Mouse (Mus musculus) liver, postnatal 0 days (tissue): ENCODE data around the gene Sf3a2. TPM values are rescaled to one million over a fixed set of nuclear protein-coding genes. Genes with fewer than 3 reads are reported as not detected.
A peak's percentile ranks its signal among the peaks of the same experiment; 100 is the strongest.

ENCODE experiments used
- ATAC-seq: fragments of 200-750 bp; cut with Nextera tagmentation; 2 replicates; pipeline ENCODE4 v1.8.0; 2017; ENCODE audit warnings: mild to moderate bottlenecking, moderate library complexity
- DNase-seq: peaks from one replicate; pipeline ENCODE4 v3.0.0-alpha.2; 2016
- H3K27ac ChIP-seq: fragments of 300-500 bp; sonication (generic); 2 replicates; pipeline ENCODE4 v1.5.1; 2014; ENCODE audit warnings: antibody characterized with exemption, moderate library complexity, mild to moderate bottlenecking, low read depth
- H3K27me3 ChIP-seq: fragments of 300-500 bp; sonication (generic); 2 replicates; pipeline ENCODE4 v1.6.1; 2014; ENCODE audit warnings: low read length, control low read depth, mixed read lengths; ENCODE audit not compliant: insufficient read depth
- H3K36me3 ChIP-seq: fragments of 300-500 bp; sonication (generic); replicated peaks from 2 replicates; pipeline ENCODE4 v1.6.1; 2014; ENCODE audit warnings: mild to moderate bottlenecking, control low read depth, low read length, moderate library complexity, mixed read lengths; ENCODE audit not compliant: insufficient read depth
- H3K4me1 ChIP-seq: fragments of 300-500 bp; sonication (generic); 2 replicates; pipeline ENCODE4 v1.6.1; 2014; ENCODE audit warnings: antibody characterized with exemption, mild to moderate bottlenecking, control low read depth; ENCODE audit not compliant: insufficient read depth
- H3K4me2 ChIP-seq: fragments of 300-500 bp; sonication (generic); 2 replicates; pipeline ENCODE4 v1.6.1; 2014; ENCODE audit warnings: low read depth, mild to moderate bottlenecking, low read length, moderate library complexity, mixed read lengths
- H3K4me3 ChIP-seq: fragments of 300-500 bp; sonication (generic); 2 replicates; pipeline ENCODE4 v1.5.1; 2014; ENCODE audit warnings: low read depth, low read length
- H3K9ac ChIP-seq: fragments of 300-500 bp; sonication (generic); replicated peaks from 2 replicates; pipeline ENCODE4 v1.6.1; 2014; ENCODE audit warnings: mild to moderate bottlenecking, moderate library complexity
- H3K9me3 ChIP-seq: fragments of 300-500 bp; sonication (generic); 2 replicates; pipeline ENCODE4 v1.6.1; 2016; ENCODE audit warnings: mild to moderate bottlenecking, control low read depth, low read length, mixed read lengths
- CTCF ChIP-seq: sonication (generic); IDR thresholded peaks from 2 replicates; pipeline ENCODE4 v1.5.1; 2016; ENCODE audit warnings: antibody characterized with exemption, low read depth
- EP300 ChIP-seq: IDR thresholded peaks from 2 replicates; pipeline ENCODE4 v1.6.1; 2016; ENCODE audit warnings: antibody characterized with exemption, low read depth, mild to moderate bottlenecking
- WGBS: fragments of 180-500 bp; shearing (Covaris S2); extraction: QIAGEN DNeasy Blood & Tissue Kit; methylation state at CpG from one replicate; pipeline ENCODE4 v1.1.7; 2014; ENCODE audit not compliant: insufficient replicate concordance; 5-methylcytosine and 5-hydroxymethylcytosine counted together
- polyA plus RNA-seq: library from polyadenylated mRNA; unstranded; fragments of >200 nt; fragmentation: Nextera tagmentation; extraction: Ambion mirVana; gene quantifications from 2 replicates; pipeline ENCODE4 v1.2.1, GENCODE M21; 2015

Sf3a2 gene
- polyA plus RNA-seq, 1 experiment from 2014 or later: 20.9 TPM

DNA sequence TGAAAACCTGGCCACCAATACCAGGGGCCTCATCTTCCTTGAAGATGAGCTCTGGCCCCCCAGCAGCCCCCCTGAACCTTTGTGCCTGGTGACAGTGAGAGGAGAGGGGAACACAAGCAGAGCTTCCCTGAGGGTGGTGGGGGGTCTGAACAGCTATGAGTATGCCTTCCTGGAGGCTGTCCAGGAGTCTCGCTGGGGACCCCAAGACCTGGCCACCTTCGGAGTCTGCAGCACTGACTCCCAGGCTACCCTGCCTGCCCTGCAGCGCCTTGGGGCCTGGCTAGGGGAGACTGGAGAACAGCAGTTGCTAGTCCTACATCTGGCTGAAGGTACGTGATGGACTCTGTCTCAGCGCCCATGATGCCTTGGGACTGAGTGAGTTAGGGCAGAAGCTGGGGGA lies 7.3 kb downstream of the Sf3a2 start:
- Histone ChIP-seq H3K4me1 (peaks cover 29% of the 10 kb centered on the region), H3K27ac (no peak overlapping the region), H3K9me3 (no peaks in the 10 kb centered on the region), H3K36me3 (peaks cover 48% of the 10 kb centered on the region), H3K9ac (no peak overlapping the region), H3K4me3 (no peak overlapping the region), H3K27me3 (peaks cover 29% of the 10 kb centered on the region), H3K4me2 (no peak overlapping the region)
- WGBS: 67% methylated on average over 5 of the region's 5 CpGs
- ATAC-seq (no peak), DNase-seq (no peak)
- TF ChIP-seq CTCF: no peak
- no peak for TF ChIP-seq EP300

DNA sequence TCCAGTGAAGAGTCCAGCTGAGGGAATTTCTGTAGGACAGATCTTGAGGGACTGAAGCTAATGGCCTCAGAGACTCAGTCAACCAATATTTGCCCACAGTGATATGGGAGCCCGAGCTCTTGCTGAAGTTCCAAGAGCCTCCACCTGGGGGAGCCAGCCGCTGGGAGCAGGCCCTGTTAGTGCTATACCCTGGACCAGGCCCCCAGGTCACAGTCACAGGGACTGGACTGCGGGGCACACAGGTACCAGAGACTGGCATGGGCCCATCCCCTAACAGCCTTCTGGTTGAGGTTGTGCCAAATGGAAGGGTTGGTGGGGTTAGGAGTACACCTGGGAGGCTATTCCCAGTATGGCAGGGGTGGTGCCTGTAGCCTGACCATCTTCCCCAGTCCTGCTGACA lies 7.9 kb downstream of the Sf3a2 start:
- TF ChIP-seq EP300 (no peak), CTCF (peak; percentile 91)
- Histone ChIP-seq H3K9ac (no peak overlapping the region), H3K9me3 (no peaks in the 10 kb centered on the region), H3K27ac (no peak overlapping the region), H3K36me3 (peaks cover 44% of the 10 kb centered on the region), H3K4me1 (peaks cover 27% of the 10 kb centered on the region), H3K4me2 (no peak overlapping the region), H3K4me3 (no peak overlapping the region), H3K27me3 (peaks cover 32% of the 10 kb centered on the region)
- WGBS: 10% methylated on average over 3 of the region's 3 CpGs
- ATAC-seq (peak; percentile 78), DNase-seq (peak; percentile 92)

- WGBS: 52% methylated on average over 34 of the region's 34 CpGs
- Histone ChIP-seq H3K9me3 (no peaks in the 10 kb centered on the region), H3K4me1 (peaks cover 27% of the 10 kb centered on the region), H3K36me3 (peaks cover 39% of the 10 kb centered on the region), H3K4me2 (peak overlapping the region; percentile 76), H3K27me3 (peaks cover 32% of the 10 kb centered on the region), H3K9ac (no peak overlapping the region), H3K27ac (no peak overlapping the region), H3K4me3 (peak overlapping the region; percentile 32)
- ATAC-seq: peak; percentile 5
- TF ChIP-seq CTCF (no peak), EP300 (no peak)
- DNase-seq: no peak
These were observed 8.5 kb downstream of the Sf3a2 start for GRCm38 (mm10) chr10:80806341-80807056.

- no peak overlapping the region for H3K27ac ChIP-seq
These were observed 9.1 kb downstream of the Sf3a2 start for GRCm38 (mm10) chr10:80807057-80807627.

DNA sequence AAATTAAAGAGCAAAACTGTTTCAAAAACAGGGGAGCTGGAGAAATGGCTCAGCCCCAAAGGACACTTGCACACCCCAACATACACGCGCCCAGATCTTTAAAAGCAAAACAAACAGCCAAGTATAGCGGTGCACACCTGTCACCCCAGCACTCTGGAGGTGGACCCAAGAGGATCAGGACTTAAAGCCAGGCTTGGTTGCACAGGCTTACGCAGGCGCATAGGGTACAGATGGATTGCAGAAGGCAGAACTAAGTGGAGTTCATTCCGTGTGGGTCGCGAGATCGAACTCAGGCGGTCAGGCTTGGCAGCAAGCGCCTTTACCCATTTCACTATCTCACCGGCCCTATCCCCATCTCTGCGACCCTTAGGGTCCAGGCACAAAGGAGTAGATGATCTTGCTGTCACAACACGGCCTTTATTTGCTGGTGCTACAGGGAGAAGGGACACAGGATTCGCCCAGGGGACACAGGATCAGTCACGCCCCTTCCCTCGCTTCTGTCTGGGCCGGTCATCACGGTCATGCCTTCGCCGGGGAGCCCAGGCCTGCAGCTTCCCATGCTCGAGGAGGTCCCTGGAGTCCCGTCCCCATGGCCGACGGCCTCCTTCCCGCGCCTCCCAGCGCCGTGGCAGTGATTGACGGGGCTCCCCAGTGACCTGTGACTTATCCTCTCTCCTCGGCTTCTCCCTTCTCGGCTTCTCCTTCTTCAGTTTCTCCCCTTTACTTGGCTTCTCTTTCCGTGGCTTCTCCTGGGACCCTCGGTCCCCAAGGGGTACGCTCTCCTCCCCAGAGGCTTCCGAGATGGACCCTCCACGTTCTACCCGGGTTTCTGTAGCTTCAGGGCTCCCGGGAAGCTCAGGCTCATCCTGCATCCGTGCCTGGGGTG lies 10.3 kb downstream of the Sf3a2 start:
- 23% methylated on average over 40 of the region's 40 CpGs for WGBS
- DNase-seq (no peak), ATAC-seq (no peak)
- H3K9me3 ChIP-seq: no peaks in the 10 kb centered on the region
- peaks cover 21% of the 10 kb centered on the region for H3K36me3 ChIP-seq
- H3K27me3 ChIP-seq: peaks cover 32% of the 10 kb centered on the region
- H3K9ac ChIP-seq: 0 out of 2 replicates have a peak overlapping the region, but pooled peaks have one; percentile 21
- H3K4me2 ChIP-seq: peak overlapping the region; percentile 76
- H3K27ac ChIP-seq: no peak overlapping the region
- TF ChIP-seq CTCF (no peak), EP300 (no peak)
- H3K4me3 ChIP-seq: peak overlapping the region; percentile 8; the same call in 1 of the 2 replicates
- peaks cover 27% of the 10 kb centered on the region for H3K4me1 ChIP-seq

More at GRCm38 (mm10) chr10:80807057-80807627, 9.1 kb downstream of the Sf3a2 start:
- peaks cover 32% of the 10 kb centered on the region for H3K36me3 ChIP-seq
- H3K4me3 ChIP-seq: peak overlapping the region; percentile 32
- no peak overlapping the region; the same call in 1 of the 2 replicates for H3K9ac ChIP-seq
- TF ChIP-seq CTCF (0 out of 2 replicates have a peak, but pooled peaks have one; percentile 12), EP300 (no peak)
- peaks cover 32% of the 10 kb centered on the region for H3K27me3 ChIP-seq
- peak; percentile 66 for DNase-seq
- ATAC-seq: peak; percentile 55
- peak overlapping the region; percentile 76 for H3K4me2 ChIP-seq
- H3K4me1 ChIP-seq: peaks cover 27% of the 10 kb centered on the region
- 5% methylated on average over 53 of the region's 58 CpGs for WGBS
- H3K9me3 ChIP-seq: no peaks in the 10 kb centered on the region

DNA sequence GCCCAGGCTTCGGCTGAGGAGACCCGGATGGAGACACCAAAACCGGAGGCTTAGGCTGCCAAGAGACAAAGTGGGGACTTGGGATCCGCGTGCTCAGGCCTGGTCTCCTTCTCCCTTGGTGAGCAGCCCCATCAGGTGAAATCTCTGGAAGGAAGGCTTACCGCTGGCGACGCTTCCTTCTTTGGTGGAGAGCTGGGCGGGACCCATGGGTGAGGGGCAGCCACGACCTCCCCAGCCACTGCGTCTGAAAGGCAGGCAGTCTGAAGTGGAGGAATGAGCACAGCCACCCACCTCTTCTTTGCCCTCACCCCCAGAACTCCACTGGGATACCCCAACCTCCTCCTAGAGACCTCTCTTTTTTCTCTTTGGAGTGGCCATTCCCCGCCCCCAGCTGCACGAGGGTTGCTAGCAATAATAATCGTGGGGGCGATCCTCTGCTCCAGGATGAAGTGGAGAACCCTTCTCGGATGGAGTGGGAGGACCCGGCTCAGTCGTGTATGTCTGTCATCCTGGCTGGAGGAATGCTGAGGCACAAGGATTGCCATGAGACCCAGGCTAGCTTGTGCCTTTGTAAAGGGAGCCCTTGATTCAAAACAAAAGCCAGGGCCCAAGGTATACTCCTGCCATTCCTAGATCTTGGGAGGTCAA lies 11.1 kb downstream of the Sf3a2 start:
- Histone ChIP-seq H3K9me3 (no peaks in the 10 kb centered on the region), H3K27me3 (peaks cover 32% of the 10 kb centered on the region), H3K4me3 (peak overlapping the region; percentile 8; the same call in 1 of the 2 replicates), H3K36me3 (peaks cover 13% of the 10 kb centered on the region; the same call in 1 of the 2 replicates), H3K4me1 (peaks cover 27% of the 10 kb centered on the region), H3K9ac (no peak overlapping the region), H3K27ac (no peak overlapping the region), H3K4me2 (peak overlapping the region; percentile 44)
- no peak for ATAC-seq
- WGBS: 13% methylated on average over 18 of the region's 18 CpGs
- TF ChIP-seq CTCF: no peak
- TF ChIP-seq EP300: no peak
- no peak for DNase-seq
